Mouse (Mus musculus): ENCODE measurements around the gene Klf7. TPM values are rescaled to one million over a fixed set of nuclear protein-coding genes. Genes with fewer than 3 reads are reported as not detected.
"Not testable (repeated sequence)": the region's sequence is repeated elsewhere in the genome, so short reads cannot be mapped to it uniquely, and the experiment has no call there.

Gene Klf7
- polyA plus RNA-seq, 1 experiment from 2014 or later: 21.0 TPM

DNA sequence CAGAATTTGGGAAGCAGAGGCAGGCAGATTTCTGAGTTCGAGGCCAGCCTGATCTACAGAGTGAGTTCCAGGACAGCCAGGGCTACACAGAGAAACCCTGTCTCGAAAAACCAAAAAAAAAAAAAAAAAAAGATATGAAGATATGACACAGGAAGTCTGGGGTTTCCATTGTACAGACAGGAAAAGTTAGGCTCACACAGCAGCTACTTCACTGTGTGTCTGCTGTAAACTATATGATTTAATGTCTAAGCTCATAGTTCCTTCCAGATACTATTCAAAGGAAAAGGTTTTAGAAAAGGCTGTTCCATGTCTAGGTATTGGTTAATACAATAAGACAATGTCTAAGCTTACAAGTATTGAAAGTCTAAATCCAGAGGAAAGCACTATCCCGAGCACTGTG lies 13.4 kb downstream of the Klf7 start:
- not testable (repeated sequence) for H3K27ac ChIP-seq (ENCODE audit: low read depth, low read length); H3K36me3 ChIP-seq (ENCODE audit: control insufficient read depth, insufficient read depth, low read length); H3K4me2 ChIP-seq (replicated peaks; ENCODE audit: low read depth, low read length); H3K9ac ChIP-seq (ENCODE audit: low read depth, low read length); H3K4me3 ChIP-seq (ENCODE audit: low read length); H3K27me3 ChIP-seq (ENCODE audit: control insufficient read depth, insufficient read depth, low read length); ATAC-seq (ENCODE audit: low FRiP score, low TSS enrichment); H3K9me3 ChIP-seq (ENCODE audit: control insufficient read depth, low read length)
- peaks cover 18% of the 10 kb centered on the region; the same call in 1 of the 2 replicates for H3K4me1 ChIP-seq (ENCODE audit: control insufficient read depth, insufficient read depth, low read length)
- WGBS: 86% methylated on average over 3 of the region's 3 CpGs

DNA sequence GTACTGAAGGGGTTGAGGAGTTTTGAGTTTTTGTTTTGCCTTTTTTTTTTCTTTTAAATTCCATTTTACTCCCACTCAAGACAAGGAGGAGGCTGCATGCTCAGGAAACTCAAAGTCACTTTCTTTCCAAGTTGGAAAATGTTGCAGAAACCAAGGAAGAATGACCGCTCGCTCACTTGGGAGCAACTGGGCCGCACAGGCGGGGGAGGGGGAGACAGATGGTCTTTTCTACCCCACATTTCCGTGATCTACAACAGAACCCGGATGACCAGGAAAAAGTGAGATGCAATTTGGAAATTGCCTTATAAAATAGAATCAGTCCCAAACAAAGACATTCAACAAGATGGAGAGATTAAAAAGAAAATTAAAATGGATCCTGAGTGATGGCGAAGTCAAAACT lies 14.6 kb downstream of the Klf7 start:
- Histone ChIP-seq H3K27ac (ENCODE audit: low read depth, low read length) (no peak overlapping the region), H3K9ac (ENCODE audit: low read depth, low read length) (no peak overlapping the region), H3K4me2 (replicated peaks; ENCODE audit: low read depth, low read length) (no peak overlapping the region), H3K36me3 (ENCODE audit: control insufficient read depth, insufficient read depth, low read length) (no peaks in the 10 kb centered on the region; the same call in 1 of the 2 replicates), H3K9me3 (ENCODE audit: control insufficient read depth, low read length) (no peaks in the 10 kb centered on the region), H3K4me1 (ENCODE audit: control insufficient read depth, insufficient read depth, low read length) (peaks cover 18% of the 10 kb centered on the region; the same call in 1 of the 2 replicates), H3K27me3 (ENCODE audit: control insufficient read depth, insufficient read depth, low read length) (no peaks in the 10 kb centered on the region), H3K4me3 (ENCODE audit: low read length) (no peak overlapping the region)
- WGBS: 48% methylated on average over 7 of the region's 7 CpGs
- ATAC-seq (ENCODE audit: low FRiP score, low TSS enrichment): no peak

- ATAC-seq (ENCODE audit: low FRiP score, low TSS enrichment): peak; percentile 88
- no peak overlapping the region for H3K9ac ChIP-seq (ENCODE audit: low read depth, low read length)
- H3K4me2 ChIP-seq (replicated peaks; ENCODE audit: low read depth, low read length): peak overlapping the region; percentile 40
Observed at GRCm38 (mm10) chr1:64106127-64106526, 16.0 kb downstream of the Klf7 start.

DNA sequence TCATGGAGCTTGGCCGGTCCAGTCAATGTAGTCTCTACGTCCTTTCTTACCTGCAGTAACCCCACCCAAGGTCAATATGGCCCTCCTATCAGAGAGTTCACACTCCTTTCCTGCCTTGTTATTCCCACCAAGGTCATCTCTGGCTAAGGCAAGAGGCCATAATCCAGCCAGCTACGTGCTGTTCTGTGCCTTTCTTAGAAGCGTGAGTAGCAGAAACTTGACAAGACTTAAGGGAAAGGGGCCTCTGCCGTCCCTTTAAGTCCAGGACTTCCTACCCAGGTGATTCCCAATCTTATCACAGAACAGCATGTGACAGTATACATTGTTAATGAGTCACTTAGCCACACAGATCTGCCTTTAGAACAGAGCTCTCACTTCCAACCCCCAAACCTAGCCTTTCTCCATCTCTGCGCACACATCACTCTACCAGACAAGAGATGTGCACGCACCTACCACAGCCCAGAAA lies 16.9 kb downstream of the Klf7 start:
- Histone ChIP-seq H3K4me1 (ENCODE audit: control insufficient read depth, insufficient read depth, low read length) (peaks cover 18% of the 10 kb centered on the region; the same call in 1 of the 2 replicates), H3K4me3 (ENCODE audit: low read length) (no peak overlapping the region), H3K9me3 (ENCODE audit: control insufficient read depth, low read length) (no peaks in the 10 kb centered on the region), H3K27me3 (ENCODE audit: control insufficient read depth, insufficient read depth, low read length) (no peaks in the 10 kb centered on the region), H3K27ac (ENCODE audit: low read depth, low read length) (no peak overlapping the region; the same call in 1 of the 2 replicates), H3K9ac (ENCODE audit: low read depth, low read length) (no peak overlapping the region), H3K4me2 (replicated peaks; ENCODE audit: low read depth, low read length) (no peak overlapping the region), H3K36me3 (ENCODE audit: control insufficient read depth, insufficient read depth, low read length) (no peaks in the 10 kb centered on the region)
- ATAC-seq (ENCODE audit: low FRiP score, low TSS enrichment): no peak
- 82% methylated on average over 7 of the region's 7 CpGs for WGBS

More at GRCm38 (mm10) chr1:64106127-64106526, 16.0 kb downstream of the Klf7 start:
- Histone ChIP-seq H3K4me3 (ENCODE audit: low read length) (no peak overlapping the region), H3K4me1 (ENCODE audit: control insufficient read depth, insufficient read depth, low read length) (peaks cover 18% of the 10 kb centered on the region; the same call in 1 of the 2 replicates), H3K36me3 (ENCODE audit: control insufficient read depth, insufficient read depth, low read length) (no peaks in the 10 kb centered on the region; the same call in 1 of the 2 replicates), H3K27me3 (ENCODE audit: control insufficient read depth, insufficient read depth, low read length) (no peaks in the 10 kb centered on the region), H3K9me3 (ENCODE audit: control insufficient read depth, low read length) (no peaks in the 10 kb centered on the region), H3K27ac (ENCODE audit: low read depth, low read length) (peak overlapping the region; percentile 79)
- 2% methylated on average over 5 of the region's 5 CpGs for WGBS

GRCm38 (mm10) chr1:64104665-64105064 lies 17.4 kb downstream of the Klf7 start:
- Histone ChIP-seq H3K36me3 (ENCODE audit: control insufficient read depth, insufficient read depth, low read length) (no peaks in the 10 kb centered on the region), H3K4me2 (replicated peaks; ENCODE audit: low read depth, low read length) (no peak overlapping the region), H3K27me3 (ENCODE audit: control insufficient read depth, insufficient read depth, low read length) (no peaks in the 10 kb centered on the region), H3K27ac (ENCODE audit: low read depth, low read length) (no peak overlapping the region), H3K9me3 (ENCODE audit: control insufficient read depth, low read length) (no peaks in the 10 kb centered on the region), H3K9ac (ENCODE audit: low read depth, low read length) (no peak overlapping the region), H3K4me1 (ENCODE audit: control insufficient read depth, insufficient read depth, low read length) (peaks cover 18% of the 10 kb centered on the region; the same call in 1 of the 2 replicates), H3K4me3 (ENCODE audit: low read length) (no peak overlapping the region)
- 79% methylated on average over 3 of the region's 3 CpGs for WGBS
- no peak for ATAC-seq (ENCODE audit: low FRiP score, low TSS enrichment)

DNA sequence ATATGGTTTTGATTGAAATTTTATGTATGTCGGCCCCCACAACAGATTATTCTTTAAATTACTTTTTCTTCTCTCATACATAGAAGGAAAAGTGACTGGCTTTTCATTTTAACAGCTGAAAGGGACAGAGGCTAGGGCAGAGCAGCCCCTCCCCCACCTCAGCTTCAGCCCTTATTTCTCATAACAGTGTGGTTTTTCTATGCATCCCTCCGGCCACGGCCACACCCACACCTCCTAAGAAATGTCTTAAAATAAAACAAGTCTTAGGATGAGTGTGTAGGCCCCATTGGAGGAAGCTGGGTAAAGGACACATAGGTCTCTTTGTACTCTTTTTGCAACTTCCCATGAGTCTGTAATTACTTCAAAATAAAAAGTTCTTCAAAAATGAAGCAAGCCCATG lies 20.8 kb downstream of the Klf7 start:
- no peaks in the 10 kb centered on the region for H3K27me3 ChIP-seq (ENCODE audit: control insufficient read depth, insufficient read depth, low read length)
- H3K9me3 ChIP-seq (ENCODE audit: control insufficient read depth, low read length): no peaks in the 10 kb centered on the region
- H3K4me2 ChIP-seq (replicated peaks; ENCODE audit: low read depth, low read length): no peak overlapping the region
- no peak overlapping the region for H3K27ac ChIP-seq (ENCODE audit: low read depth, low read length)
- H3K4me3 ChIP-seq (ENCODE audit: low read length): no peak overlapping the region
- peaks cover 27% of the 10 kb centered on the region for H3K4me1 ChIP-seq (ENCODE audit: control insufficient read depth, insufficient read depth, low read length)
- no peak overlapping the region for H3K9ac ChIP-seq (ENCODE audit: low read depth, low read length)
- WGBS: 54% methylated on average over 3 of the region's 3 CpGs
- no peak for ATAC-seq (ENCODE audit: low FRiP score, low TSS enrichment)
- no peaks in the 10 kb centered on the region for H3K36me3 ChIP-seq (ENCODE audit: control insufficient read depth, insufficient read depth, low read length)

GRCm38 (mm10) chr1:64098800-64099199 lies 23.3 kb downstream of the Klf7 start:
- ATAC-seq (ENCODE audit: low FRiP score, low TSS enrichment): no peak
- 70% methylated on average over 4 of the region's 4 CpGs for WGBS

GRCm38 (mm10) chr1:64097640-64098287 lies 24.3 kb downstream of the Klf7 start:
- WGBS: 37% methylated on average over 6 of the region's 6 CpGs
- no peak overlapping the region; the same call in 1 of the 2 replicates for H3K4me2 ChIP-seq (replicated peaks; ENCODE audit: low read depth, low read length)
- H3K9me3 ChIP-seq (ENCODE audit: control insufficient read depth, low read length): no peaks in the 10 kb centered on the region
- no peaks in the 10 kb centered on the region for H3K36me3 ChIP-seq (ENCODE audit: control insufficient read depth, insufficient read depth, low read length)
- H3K4me3 ChIP-seq (ENCODE audit: low read length): no peak overlapping the region
- H3K4me1 ChIP-seq (ENCODE audit: control insufficient read depth, insufficient read depth, low read length): peaks cover 21% of the 10 kb centered on the region
- peak overlapping the region; percentile 37; the same call in 1 of the 2 replicates for H3K27ac ChIP-seq (ENCODE audit: low read depth, low read length)
- peak; percentile 79; the same call in 1 of the 2 replicates for ATAC-seq (ENCODE audit: low FRiP score, low TSS enrichment)
- no peaks in the 10 kb centered on the region for H3K27me3 ChIP-seq (ENCODE audit: control insufficient read depth, insufficient read depth, low read length)
- H3K9ac ChIP-seq (ENCODE audit: low read depth, low read length): no peak overlapping the region

More at GRCm38 (mm10) chr1:64098800-64099199, 23.3 kb downstream of the Klf7 start:
- H3K4me2 ChIP-seq (replicated peaks; ENCODE audit: low read depth, low read length): no peak overlapping the region
- H3K4me1 ChIP-seq (ENCODE audit: control insufficient read depth, insufficient read depth, low read length): peaks cover 21% of the 10 kb centered on the region
- H3K27ac ChIP-seq (ENCODE audit: low read depth, low read length): no peak overlapping the region
- no peaks in the 10 kb centered on the region for H3K27me3 ChIP-seq (ENCODE audit: control insufficient read depth, insufficient read depth, low read length)
- H3K4me3 ChIP-seq (ENCODE audit: low read length): no peak overlapping the region
- H3K9ac ChIP-seq (ENCODE audit: low read depth, low read length): no peak overlapping the region
- no peaks in the 10 kb centered on the region for H3K36me3 ChIP-seq (ENCODE audit: control insufficient read depth, insufficient read depth, low read length)
- H3K9me3 ChIP-seq (ENCODE audit: control insufficient read depth, low read length): no peaks in the 10 kb centered on the region

GRCm38 (mm10) chr1:64093018-64093417 lies 29.1 kb downstream of the Klf7 start:
- H3K27ac ChIP-seq (ENCODE audit: low read depth, low read length): no peak overlapping the region
- no peak overlapping the region for H3K4me3 ChIP-seq (ENCODE audit: low read length)
- H3K27me3 ChIP-seq (ENCODE audit: control insufficient read depth, insufficient read depth, low read length): no peaks in the 10 kb centered on the region
- H3K4me1 ChIP-seq (ENCODE audit: control insufficient read depth, insufficient read depth, low read length): peaks cover 26% of the 10 kb centered on the region
- H3K4me2 ChIP-seq (replicated peaks; ENCODE audit: low read depth, low read length): no peak overlapping the region
- H3K36me3 ChIP-seq (ENCODE audit: control insufficient read depth, insufficient read depth, low read length): no peaks in the 10 kb centered on the region
- H3K9ac ChIP-seq (ENCODE audit: low read depth, low read length): no peak overlapping the region
- 86% methylated on average over 5 of the region's 5 CpGs for WGBS
- no peaks in the 10 kb centered on the region for H3K9me3 ChIP-seq (ENCODE audit: control insufficient read depth, low read length)
- ATAC-seq (ENCODE audit: low FRiP score, low TSS enrichment): no peak

All from kidney, embryonic 14.5 days (tissue).